Mouse (Mus musculus): ENCODE results near the gene Tnf. TPM values are rescaled to one million over a fixed set of nuclear protein-coding genes. Genes with fewer than 3 reads are reported as not detected.

The Tnf gene
- total and polyA plus RNA-seq, 2 experiments from 2014 or later, result 0.12 to 0.53 TPM

DNA sequence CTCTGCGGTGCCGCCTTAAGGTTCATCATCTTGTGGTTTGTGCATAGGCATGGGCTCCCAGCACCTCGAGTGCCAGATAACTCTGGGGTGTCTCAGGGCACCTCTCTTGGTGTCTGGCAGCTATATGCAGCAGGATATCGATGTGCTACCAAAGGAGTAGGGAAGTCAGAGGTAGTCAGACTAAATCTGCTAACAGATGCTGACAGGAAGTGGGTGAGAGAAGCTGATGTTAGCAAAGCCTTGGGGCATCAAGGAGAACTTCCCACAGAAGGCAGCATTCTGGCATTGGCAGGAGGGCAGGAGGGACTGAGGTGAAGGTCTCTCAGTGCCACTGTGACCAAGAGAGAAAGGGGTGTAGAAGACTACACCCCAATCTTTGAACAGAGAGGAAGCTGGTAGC, 11.7 kb downstream of the Tnf start:
- Histone ChIP-seq H3K27me3 (ENCODE audit: control insufficient read depth, insufficient read depth, low read length) (peaks cover 21% of the 10 kb centered on the region), H3K9me3 (replicated peaks; ENCODE audit: control insufficient read depth, low read length) (no peaks in the 10 kb centered on the region), H3K36me3 (replicated peaks; ENCODE audit: control insufficient read depth, insufficient read depth, low read length) (no peaks in the 10 kb centered on the region), H3K27ac (ENCODE audit: low read depth) (peak overlapping the region; percentile 12; the same call in 1 of the 2 replicates), H3K4me2 (ENCODE audit: low read depth, low read length) (no peak overlapping the region), H3K4me3 (ENCODE audit: low read depth, low read length) (no peak overlapping the region), H3K4me1 (ENCODE audit: control insufficient read depth, insufficient read depth) (peaks cover 5% of the 10 kb centered on the region), H3K9ac (replicated peaks; ENCODE audit: low read depth, low read length) (no peak overlapping the region)
- 57% methylated on average over 4 of the region's 4 CpGs for WGBS
- ATAC-seq (ENCODE audit: insufficient read depth, low read depth) (no peak), DNase-seq (ENCODE audit: low spot score) (no peak)
- no peak for TF ChIP-seq CTCF (IDR thresholded peaks at IDR 0.05; ENCODE audit: low read depth)
- no peak for TF ChIP-seq EP300 (IDR thresholded peaks at IDR 0.05; ENCODE audit: low read depth)

DNA sequence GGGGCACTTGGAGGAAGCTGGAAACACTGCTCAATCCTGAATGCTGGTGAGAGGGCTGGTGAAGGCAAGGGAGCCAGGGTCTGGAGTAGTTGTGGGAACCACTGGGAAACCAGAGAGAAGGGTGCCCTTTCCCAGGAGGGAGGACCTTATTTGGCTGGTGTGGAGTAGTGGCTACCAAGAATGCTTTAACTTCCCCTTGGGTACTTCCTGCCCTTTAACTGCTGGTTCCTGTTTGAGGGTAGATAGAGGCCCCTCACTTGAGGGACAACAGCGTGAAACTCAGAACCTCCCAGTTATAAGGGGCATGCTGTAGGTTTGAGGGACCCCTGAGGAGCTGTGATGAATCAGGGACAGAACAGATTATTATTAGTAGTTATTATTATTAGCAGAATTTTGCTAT, 12.6 kb downstream of the Tnf start:
- H3K9me3 ChIP-seq (replicated peaks; ENCODE audit: control insufficient read depth, low read length), result no peaks in the 10 kb centered on the region
- H3K4me2 ChIP-seq (ENCODE audit: low read depth, low read length), result no peak overlapping the region
- WGBS, result 50% methylated on average over 1 of the region's 1 CpGs
- DNase-seq (ENCODE audit: low spot score) (no peak), ATAC-seq (ENCODE audit: insufficient read depth, low read depth) (no peak)
- H3K4me1 ChIP-seq (ENCODE audit: control insufficient read depth, insufficient read depth), result peaks cover 5% of the 10 kb centered on the region
- H3K9ac ChIP-seq (replicated peaks; ENCODE audit: low read depth, low read length), result no peak overlapping the region
- H3K36me3 ChIP-seq (replicated peaks; ENCODE audit: control insufficient read depth, insufficient read depth, low read length), result no peaks in the 10 kb centered on the region
- no peak overlapping the region for H3K27ac ChIP-seq (ENCODE audit: low read depth)
- no peak overlapping the region for H3K4me3 ChIP-seq (ENCODE audit: low read depth, low read length)
- H3K27me3 ChIP-seq (ENCODE audit: control insufficient read depth, insufficient read depth, low read length), result peaks cover 12% of the 10 kb centered on the region
- TF ChIP-seq CTCF (IDR thresholded peaks at IDR 0.05; ENCODE audit: low read depth) (no peak), EP300 (IDR thresholded peaks at IDR 0.05; ENCODE audit: low read depth) (no peak)

- TF ChIP-seq CTCF (IDR thresholded peaks at IDR 0.05; ENCODE audit: low read depth) (no peak), EP300 (IDR thresholded peaks at IDR 0.05; ENCODE audit: low read depth) (no peak)
These were observed 13.7 kb downstream of the Tnf start, which contains the start of gene Lst1 for GRCm38 (mm10) chr17:35187959-35188610. Gene Lst1 (minus strand): TSS chr17:35188439.

DNA sequence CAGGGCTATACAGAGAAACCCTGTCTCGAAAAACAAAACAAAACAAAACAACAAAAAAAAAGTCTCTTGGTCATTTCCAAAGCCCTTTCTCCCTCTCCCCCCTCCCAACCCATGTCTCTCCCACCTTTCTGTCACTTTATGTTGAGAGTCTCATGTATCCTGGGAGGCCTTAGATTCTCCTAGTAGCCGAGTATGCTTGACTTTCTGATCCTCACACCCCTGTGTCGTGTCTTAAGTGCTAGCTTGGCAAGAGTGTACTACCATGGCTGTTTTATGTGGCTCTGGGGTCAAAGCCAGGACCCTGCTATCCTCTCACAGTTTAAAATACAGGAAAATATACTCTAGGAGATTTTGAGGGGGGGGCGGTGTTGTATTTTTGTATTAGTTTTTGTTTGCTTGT, 14.5 kb downstream of the Tnf start:
- TF ChIP-seq EP300 (IDR thresholded peaks at IDR 0.05; ENCODE audit: low read depth), result no peak
- TF ChIP-seq CTCF (IDR thresholded peaks at IDR 0.05; ENCODE audit: low read depth), result no peak
- 66% methylated on average over 4 of the region's 4 CpGs for WGBS
- Histone ChIP-seq H3K27me3 (ENCODE audit: control insufficient read depth, insufficient read depth, low read length) (no peaks in the 10 kb centered on the region), H3K4me2 (ENCODE audit: low read depth, low read length) (no peak overlapping the region), H3K27ac (ENCODE audit: low read depth) (peak overlapping the region; percentile 9; the same call in 1 of the 2 replicates), H3K36me3 (replicated peaks; ENCODE audit: control insufficient read depth, insufficient read depth, low read length) (no peaks in the 10 kb centered on the region), H3K4me3 (ENCODE audit: low read depth, low read length) (no peak overlapping the region), H3K9ac (replicated peaks; ENCODE audit: low read depth, low read length) (no peak overlapping the region), H3K4me1 (ENCODE audit: control insufficient read depth, insufficient read depth) (peaks cover 5% of the 10 kb centered on the region), H3K9me3 (replicated peaks; ENCODE audit: control insufficient read depth, low read length) (no peaks in the 10 kb centered on the region)
- ATAC-seq (ENCODE audit: insufficient read depth, low read depth) (no peak), DNase-seq (ENCODE audit: low spot score) (no peak)

More at GRCm38 (mm10) chr17:35187959-35188610, 13.7 kb downstream of the Tnf start, which contains the start of gene Lst1:
- Histone ChIP-seq H3K9me3 (replicated peaks; ENCODE audit: control insufficient read depth, low read length) (no peaks in the 10 kb centered on the region), H3K4me1 (ENCODE audit: control insufficient read depth, insufficient read depth) (peaks cover 5% of the 10 kb centered on the region), H3K27me3 (ENCODE audit: control insufficient read depth, insufficient read depth, low read length) (0 out of 2 replicates have a peak, but pooled peaks cover 1% of the 10 kb centered on the region), H3K4me3 (ENCODE audit: low read depth, low read length) (no peak within 1 kb of the TSS), H3K9ac (replicated peaks; ENCODE audit: low read depth, low read length) (no peak within 1 kb of the TSS), H3K4me2 (ENCODE audit: low read depth, low read length) (no peak within 1 kb of the TSS), H3K36me3 (replicated peaks; ENCODE audit: control insufficient read depth, insufficient read depth, low read length) (no peaks in the 10 kb centered on the region), H3K27ac (ENCODE audit: low read depth) (peak within 1 kb of the TSS; percentile 48; the same call in 1 of the 2 replicates)
- DNase-seq (ENCODE audit: low spot score) (no peak), ATAC-seq (ENCODE audit: insufficient read depth, low read depth) (no peak)
- WGBS, result 70% methylated on average over 7 of the region's 7 CpGs

DNA sequence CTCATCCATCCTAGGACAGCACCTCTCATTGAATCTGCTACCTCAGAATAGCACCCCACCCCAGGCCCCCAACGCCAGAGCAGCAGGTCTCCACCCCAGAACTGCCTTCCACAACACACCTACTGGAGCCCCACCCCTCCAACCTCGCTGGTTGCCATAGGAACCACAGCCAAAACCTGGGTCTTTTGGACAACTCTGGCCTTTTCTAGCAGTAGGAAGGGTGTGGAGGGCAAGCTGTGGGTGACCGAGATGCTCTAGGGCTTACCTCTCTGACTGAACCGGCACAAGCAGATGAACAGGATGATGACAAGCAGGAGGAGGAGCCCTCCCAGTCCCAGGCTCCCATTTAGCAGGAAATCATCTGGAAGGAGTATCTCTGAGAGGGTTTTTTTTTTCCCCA, 15.1 kb downstream of the Tnf start:
- Histone ChIP-seq H3K27me3 (ENCODE audit: control insufficient read depth, insufficient read depth, low read length) (no peaks in the 10 kb centered on the region), H3K36me3 (replicated peaks; ENCODE audit: control insufficient read depth, insufficient read depth, low read length) (no peaks in the 10 kb centered on the region), H3K9ac (replicated peaks; ENCODE audit: low read depth, low read length) (no peak overlapping the region), H3K4me1 (ENCODE audit: control insufficient read depth, insufficient read depth) (peaks cover 5% of the 10 kb centered on the region), H3K4me3 (ENCODE audit: low read depth, low read length) (peak overlapping the region; percentile 58), H3K4me2 (ENCODE audit: low read depth, low read length) (peak overlapping the region; percentile 66), H3K9me3 (replicated peaks; ENCODE audit: control insufficient read depth, low read length) (no peaks in the 10 kb centered on the region), H3K27ac (ENCODE audit: low read depth) (peak overlapping the region; percentile 67)
- ATAC-seq (ENCODE audit: insufficient read depth, low read depth), result no peak
- TF ChIP-seq CTCF (IDR thresholded peaks at IDR 0.05; ENCODE audit: low read depth), result no peak
- TF ChIP-seq EP300 (IDR thresholded peaks at IDR 0.05; ENCODE audit: low read depth), result no peak
- DNase-seq (ENCODE audit: low spot score), result no peak
- 2% methylated on average over 4 of the region's 4 CpGs for WGBS

Measured in heart, postnatal 0 days (tissue).